Mouse (Mus musculus) frontal cortex, adult 2 months (tissue): ENCODE measurements around the gene Krba1. TPM values are rescaled to one million over a fixed set of nuclear protein-coding genes. Genes with fewer than 3 reads are reported as not detected.

ENCODE experiments used
- DNase-seq, 2 experiments: peaks; one replicate each; pipeline ENCODE4 v3.0.0; 2022; ENCODE audit warnings: low spot score in 1 of 2; ENCODE audit errors: extremely low spot score in 1 of 2
- polyA plus RNA-seq: library from polyadenylated mRNA; depleted of rRNA; stranded (reverse); fragments of >200 nt; gene quantifications from 2 replicates; pipeline ENCODE4 v1.2.3, GENCODE M21; 2012

The Krba1 gene
- polyA plus RNA-seq, 1 experiment: 48.0 TPM

- no peak for DNase-seq
Observed at GRCm38 (mm10) chr6:48423336-48423735, 27.9 kb downstream of the Krba1 start.

- DNase-seq: no peak
Observed at GRCm38 (mm10) chr6:48424074-48424473, 28.7 kb downstream of the Krba1 start.

- DNase-seq: no peak
Observed at GRCm38 (mm10) chr6:48426956-48427355, 31.6 kb downstream of the Krba1 start.

- no peak for DNase-seq
Observed at GRCm38 (mm10) chr6:48428769-48429557, 33.6 kb downstream of the Krba1 start.

- no peak for DNase-seq
Observed at GRCm38 (mm10) chr6:48430748-48431147, 35.4 kb downstream of the Krba1 start.

- DNase-seq: no peak
Observed at GRCm38 (mm10) chr6:48432893-48433816, 37.8 kb downstream of the Krba1 start.

GRCm38 (mm10) chr6:48434651-48435050, 39.3 kb downstream of the Krba1 start:
- no peak for DNase-seq

- DNase-seq: no peak
Observed at GRCm38 (mm10) chr6:48435111-48435510, 39.7 kb downstream of the Krba1 start.

- peak in 1 of 2 experiments; percentile 26 for DNase-seq
Observed at GRCm38 (mm10) chr6:48435706-48436349, 40.4 kb downstream of the Krba1 start.

- DNase-seq: no peak
Observed at GRCm38 (mm10) chr6:48437679-48438376, 42.4 kb downstream of the Krba1 start.

GRCm38 (mm10) chr6:48438475-48439125, 43.2 kb downstream of the Krba1 start:
- DNase-seq: no peak

GRCm38 (mm10) chr6:48439654-48440053, 44.3 kb downstream of the Krba1 start:
- DNase-seq: no peak

- DNase-seq: no peak
Observed at GRCm38 (mm10) chr6:48440306-48441014, 45.1 kb downstream of the Krba1 start.

- peak; percentile 69 to 89 for DNase-seq
Observed at GRCm38 (mm10) chr6:48443592-48444309, 48.4 kb downstream of the Krba1 start.

- DNase-seq: peak; percentile 26 to 67
Observed at GRCm38 (mm10) chr6:48444310-48445180, 49.2 kb downstream of the Krba1 start.

- DNase-seq: peak in 1 of 2 experiments; percentile 52
Observed at GRCm38 (mm10) chr6:48445181-48446101, 50.1 kb downstream of the Krba1 start, which contains the start of gene Zfp467. Gene Zfp467, minus strand, starts transcription at chr6:48445825.
